Mouse (Mus musculus): ENCODE data around the gene Rps16. TPM values are rescaled to one million over a fixed set of nuclear protein-coding genes. Genes with fewer than 3 reads are reported as not detected.
"Not testable (repeated sequence)": the region's sequence is repeated elsewhere in the genome, so short reads cannot be mapped to it uniquely, and the experiment has no call there.

Gene Rps16
- polyA plus RNA-seq, 1 experiment from 2014 or later = 464 TPM

DNA sequence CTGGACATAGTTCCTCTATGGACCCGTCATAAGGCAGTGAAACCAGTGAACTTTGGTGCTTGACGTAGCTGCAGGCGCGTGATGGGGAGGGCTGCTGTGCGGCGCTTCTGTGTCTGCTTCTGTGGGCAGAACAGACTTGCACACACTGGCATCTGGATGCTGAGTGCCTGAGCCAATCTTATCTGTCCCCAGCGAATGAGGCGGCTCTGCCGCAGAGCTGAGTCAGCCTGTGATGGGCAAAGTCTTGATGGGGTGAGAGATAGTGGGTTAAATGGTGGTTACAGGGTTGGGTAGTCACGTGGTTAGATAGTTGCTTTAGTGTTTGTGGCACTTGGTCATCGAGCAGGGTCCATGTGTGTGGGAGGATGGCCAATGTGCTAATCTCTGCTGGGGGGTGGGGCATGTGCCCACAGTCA, 32.5 kb downstream of the Rps16 start:
- Histone ChIP-seq H3K36me3 (ENCODE audit: control insufficient read depth, insufficient read depth) (peaks cover 8% of the 10 kb centered on the region), H3K27me3 (replicated peaks; ENCODE audit: control insufficient read depth, insufficient read depth, low read length) (no peaks in the 10 kb centered on the region), H3K4me2 (ENCODE audit: low read length) (no peak overlapping the region), H3K4me1 (replicated peaks; ENCODE audit: control insufficient read depth, insufficient read depth, low read length) (peaks cover 34% of the 10 kb centered on the region), H3K9ac (replicated peaks; ENCODE audit: low read depth, low read length) (no peak overlapping the region), H3K27ac (ENCODE audit: low read length) (no peak overlapping the region), H3K4me3 (replicated peaks; ENCODE audit: low read length) (no peak overlapping the region), H3K9me3 (ENCODE audit: control insufficient read depth, low read length) (no peaks in the 10 kb centered on the region)
- ATAC-seq = no peak
- 71% methylated on average over 11 of the region's 11 CpGs for WGBS

DNA sequence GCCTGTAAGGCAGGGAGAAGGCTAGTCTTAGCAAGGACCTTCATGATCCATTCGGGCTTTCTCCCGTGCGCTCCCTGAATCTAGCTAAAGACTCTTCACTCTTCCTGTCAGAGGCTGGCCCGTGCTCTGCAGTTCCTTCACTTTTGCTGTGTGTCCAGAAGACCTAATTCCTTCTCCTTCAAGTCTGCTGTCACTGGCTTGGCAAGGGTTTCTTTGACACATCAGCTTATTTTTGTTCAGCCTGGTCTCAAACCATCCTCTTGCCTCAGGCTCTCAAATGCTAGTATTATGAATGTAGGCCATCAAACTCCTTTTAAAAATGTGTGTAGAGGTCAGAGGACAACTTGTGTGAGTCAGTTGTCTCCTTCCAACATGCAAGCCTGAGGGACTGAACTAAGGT, 33.2 kb downstream of the Rps16 start:
- no peaks in the 10 kb centered on the region for H3K27me3 ChIP-seq (replicated peaks; ENCODE audit: control insufficient read depth, insufficient read depth, low read length)
- H3K4me3 ChIP-seq (replicated peaks; ENCODE audit: low read length) = no peak overlapping the region
- no peak for ATAC-seq
- H3K4me1 ChIP-seq (replicated peaks; ENCODE audit: control insufficient read depth, insufficient read depth, low read length) = peaks cover 28% of the 10 kb centered on the region
- peaks cover 13% of the 10 kb centered on the region for H3K36me3 ChIP-seq (ENCODE audit: control insufficient read depth, insufficient read depth)
- H3K9me3 ChIP-seq (ENCODE audit: control insufficient read depth, low read length) = no peaks in the 10 kb centered on the region
- no peak overlapping the region for H3K27ac ChIP-seq (ENCODE audit: low read length)
- 85% methylated on average over 4 of the region's 4 CpGs for WGBS
- H3K9ac ChIP-seq (replicated peaks; ENCODE audit: low read depth, low read length) = no peak overlapping the region
- H3K4me2 ChIP-seq (ENCODE audit: low read length) = no peak overlapping the region

DNA sequence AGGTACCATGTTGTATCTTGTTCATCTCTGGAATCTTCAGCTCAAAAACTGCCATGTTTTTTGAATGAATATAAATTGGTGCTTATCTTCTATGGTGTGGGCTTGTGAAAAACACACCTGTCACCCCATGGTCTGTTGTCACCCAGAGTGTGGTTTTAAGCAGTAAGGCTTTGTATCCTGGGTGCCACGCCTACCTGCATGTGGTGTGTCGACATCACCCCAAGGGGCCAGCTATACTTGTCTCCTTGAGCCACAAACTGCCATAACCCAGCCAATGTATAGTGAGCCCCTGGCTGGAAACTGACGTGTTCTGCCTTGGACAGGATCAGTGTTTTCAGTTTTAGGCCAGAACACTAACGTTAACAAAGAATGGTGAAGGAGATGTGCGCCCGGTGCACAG, 33.7 kb downstream of the Rps16 start:
- WGBS = 83% methylated on average over 6 of the region's 6 CpGs
- H3K27me3 ChIP-seq (replicated peaks; ENCODE audit: control insufficient read depth, insufficient read depth, low read length) = no peaks in the 10 kb centered on the region
- no peaks in the 10 kb centered on the region for H3K9me3 ChIP-seq (ENCODE audit: control insufficient read depth, low read length)
- H3K9ac ChIP-seq (replicated peaks; ENCODE audit: low read depth, low read length) = no peak overlapping the region
- H3K4me2 ChIP-seq (ENCODE audit: low read length) = no peak overlapping the region
- ATAC-seq = no peak
- H3K27ac ChIP-seq (ENCODE audit: low read length) = no peak overlapping the region
- H3K4me1 ChIP-seq (replicated peaks; ENCODE audit: control insufficient read depth, insufficient read depth, low read length) = peaks cover 24% of the 10 kb centered on the region
- peaks cover 13% of the 10 kb centered on the region for H3K36me3 ChIP-seq (ENCODE audit: control insufficient read depth, insufficient read depth)
- no peak overlapping the region for H3K4me3 ChIP-seq (replicated peaks; ENCODE audit: low read length)

- Histone ChIP-seq H3K27me3 (replicated peaks; ENCODE audit: control insufficient read depth, insufficient read depth, low read length) (no peaks in the 10 kb centered on the region), H3K4me3 (replicated peaks; ENCODE audit: low read length) (no peak overlapping the region), H3K36me3 (ENCODE audit: control insufficient read depth, insufficient read depth) (peaks cover 14% of the 10 kb centered on the region), H3K27ac (ENCODE audit: low read length) (no peak overlapping the region), H3K9me3 (ENCODE audit: control insufficient read depth, low read length) (no peaks in the 10 kb centered on the region), H3K9ac (replicated peaks; ENCODE audit: low read depth, low read length) (no peak overlapping the region), H3K4me1 (replicated peaks; ENCODE audit: control insufficient read depth, insufficient read depth, low read length) (peaks cover 19% of the 10 kb centered on the region), H3K4me2 (ENCODE audit: low read length) (no peak overlapping the region)
- WGBS = 91% methylated on average over 9 of the region's 9 CpGs
- no peak for ATAC-seq
These were observed 34.7 kb downstream of the Rps16 start for GRCm38 (mm10) chr7:28385196-28385595.

DNA sequence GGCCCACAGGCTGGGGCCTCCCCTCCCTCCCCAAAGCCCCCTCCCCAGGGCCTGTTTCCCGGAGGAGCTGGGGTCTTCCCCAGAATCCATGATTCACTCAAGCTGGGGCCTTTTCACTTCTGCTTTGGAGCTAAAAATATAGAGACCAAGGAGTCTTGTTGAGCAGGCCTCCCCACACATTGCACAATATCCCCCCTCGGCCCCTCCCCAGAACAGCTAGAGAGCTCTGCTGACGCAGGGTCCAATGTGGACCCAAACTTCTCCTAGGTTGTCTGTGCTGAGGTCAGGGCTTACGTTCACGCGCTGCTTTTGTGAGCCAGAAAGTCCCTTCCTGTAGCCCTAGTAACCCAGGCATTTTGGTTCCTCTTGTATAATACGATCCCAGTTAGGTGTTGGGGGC, 35.6 kb downstream of the Rps16 start:
- no peak overlapping the region for H3K4me3 ChIP-seq (replicated peaks; ENCODE audit: low read length)
- 89% methylated on average over 7 of the region's 7 CpGs for WGBS
- H3K9me3 ChIP-seq (ENCODE audit: control insufficient read depth, low read length) = no peaks in the 10 kb centered on the region
- H3K9ac ChIP-seq (replicated peaks; ENCODE audit: low read depth, low read length) = no peak overlapping the region
- peaks cover 17% of the 10 kb centered on the region for H3K4me1 ChIP-seq (replicated peaks; ENCODE audit: control insufficient read depth, insufficient read depth, low read length)
- no peak overlapping the region for H3K4me2 ChIP-seq (ENCODE audit: low read length)
- 0 out of 2 replicates have a peak, but pooled peaks have one; percentile 19 for ATAC-seq
- H3K27ac ChIP-seq (ENCODE audit: low read length) = no peak overlapping the region
- H3K36me3 ChIP-seq (ENCODE audit: control insufficient read depth, insufficient read depth) = peaks cover 18% of the 10 kb centered on the region
- H3K27me3 ChIP-seq (replicated peaks; ENCODE audit: control insufficient read depth, insufficient read depth, low read length) = no peaks in the 10 kb centered on the region

DNA sequence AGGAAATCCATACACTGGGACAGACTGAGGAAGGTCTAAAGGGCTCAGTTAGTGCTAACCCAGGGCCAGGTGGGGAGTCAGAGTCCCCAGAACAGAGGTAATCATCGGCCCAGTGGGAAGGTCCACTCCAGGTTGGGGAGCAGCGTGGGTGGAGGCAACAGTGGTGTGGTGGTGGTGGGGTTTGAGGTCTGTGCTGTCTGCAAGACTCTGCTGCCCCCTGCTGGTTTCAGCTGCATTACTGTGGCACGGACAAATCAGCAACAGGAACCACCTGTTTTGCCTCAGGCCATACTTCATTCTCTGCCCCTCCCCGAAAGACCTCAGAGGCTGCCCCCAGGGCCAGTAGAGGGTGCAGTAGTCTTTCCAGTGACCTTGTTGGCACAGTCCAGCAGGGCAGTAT, 36.0 kb downstream of the Rps16 start:
- peaks cover 18% of the 10 kb centered on the region for H3K36me3 ChIP-seq (ENCODE audit: control insufficient read depth, insufficient read depth)

GRCm38 (mm10) chr7:28386877-28387276, 36.4 kb downstream of the Rps16 start:
- not testable (repeated sequence) for H3K4me3 ChIP-seq (replicated peaks; ENCODE audit: low read length); H3K4me2 ChIP-seq (ENCODE audit: low read length); H3K9me3 ChIP-seq (ENCODE audit: control insufficient read depth, low read length); H3K27ac ChIP-seq (ENCODE audit: low read length); H3K9ac ChIP-seq (replicated peaks; ENCODE audit: low read depth, low read length); ATAC-seq; H3K27me3 ChIP-seq (replicated peaks; ENCODE audit: control insufficient read depth, insufficient read depth, low read length)
- 81% methylated on average over 6 of the region's 6 CpGs for WGBS
- peaks cover 18% of the 10 kb centered on the region for H3K36me3 ChIP-seq (ENCODE audit: control insufficient read depth, insufficient read depth)
- peaks cover 16% of the 10 kb centered on the region for H3K4me1 ChIP-seq (replicated peaks; ENCODE audit: control insufficient read depth, insufficient read depth, low read length)

More for the DNA sequence above, 36.0 kb downstream of the Rps16 start:
- Histone ChIP-seq H3K4me1 (replicated peaks; ENCODE audit: control insufficient read depth, insufficient read depth, low read length) (peaks cover 16% of the 10 kb centered on the region), H3K27ac (ENCODE audit: low read length) (no peak overlapping the region), H3K4me2 (ENCODE audit: low read length) (no peak overlapping the region), H3K9me3 (ENCODE audit: control insufficient read depth, low read length) (no peaks in the 10 kb centered on the region), H3K27me3 (replicated peaks; ENCODE audit: control insufficient read depth, insufficient read depth, low read length) (no peaks in the 10 kb centered on the region), H3K9ac (replicated peaks; ENCODE audit: low read depth, low read length) (no peak overlapping the region), H3K4me3 (replicated peaks; ENCODE audit: low read length) (no peak overlapping the region)
- WGBS = 9% methylated on average over 4 of the region's 4 CpGs
- peak; percentile 69 for ATAC-seq

DNA sequence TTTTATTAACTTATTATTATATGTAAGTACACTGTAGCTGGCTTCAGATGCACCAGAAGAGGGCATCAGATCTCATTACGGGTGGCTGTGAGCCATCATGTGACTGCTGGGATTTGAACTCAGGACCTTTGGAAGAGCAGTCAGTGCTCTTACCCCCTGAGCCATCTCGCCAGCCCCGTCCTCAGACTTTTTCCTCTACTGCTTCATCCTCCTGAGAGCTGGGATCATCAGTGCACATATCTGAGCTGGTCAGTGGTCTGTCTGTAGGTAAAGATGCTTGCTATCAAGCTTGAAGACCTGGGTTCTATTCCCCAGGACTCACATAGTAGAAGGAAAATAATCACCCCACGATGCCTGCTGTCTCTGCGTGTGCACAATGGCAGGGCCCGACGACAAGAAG, 36.9 kb downstream of the Rps16 start:
- H3K4me3 ChIP-seq (replicated peaks; ENCODE audit: low read length); H3K4me2 ChIP-seq (ENCODE audit: low read length); H3K9me3 ChIP-seq (ENCODE audit: control insufficient read depth, low read length); ATAC-seq; H3K27me3 ChIP-seq (replicated peaks; ENCODE audit: control insufficient read depth, insufficient read depth, low read length); H3K9ac ChIP-seq (replicated peaks; ENCODE audit: low read depth, low read length); H3K27ac ChIP-seq (ENCODE audit: low read length): not testable (repeated sequence)
- WGBS = 85% methylated on average over 7 of the region's 7 CpGs
- H3K4me1 ChIP-seq (replicated peaks; ENCODE audit: control insufficient read depth, insufficient read depth, low read length) = peaks cover 12% of the 10 kb centered on the region
- H3K36me3 ChIP-seq (ENCODE audit: control insufficient read depth, insufficient read depth) = peaks cover 18% of the 10 kb centered on the region

DNA sequence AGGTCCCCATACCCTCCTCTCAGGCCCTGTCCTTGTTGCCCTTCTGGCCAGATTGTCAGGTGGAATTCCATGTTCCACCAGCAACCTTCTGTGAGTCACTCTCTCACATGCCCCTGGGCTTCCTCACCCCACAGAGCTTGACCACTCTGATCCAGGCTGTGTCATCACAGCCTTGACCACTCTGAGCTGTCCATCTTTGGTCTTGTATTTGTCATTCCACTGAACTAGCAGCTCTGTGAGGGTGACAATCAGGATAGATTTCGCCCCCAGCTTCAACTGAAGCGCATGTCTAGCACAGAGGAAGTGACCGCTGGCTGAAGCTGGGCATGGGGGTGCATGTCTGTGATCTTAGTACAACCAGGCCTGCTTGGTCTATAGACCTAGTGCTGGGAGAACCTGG, 39.9 kb downstream of the Rps16 start:
- no peak for ATAC-seq
- H3K4me1 ChIP-seq (replicated peaks; ENCODE audit: control insufficient read depth, insufficient read depth, low read length) = peaks cover 17% of the 10 kb centered on the region
- peaks cover 18% of the 10 kb centered on the region for H3K36me3 ChIP-seq (ENCODE audit: control insufficient read depth, insufficient read depth)
- H3K27me3 ChIP-seq (replicated peaks; ENCODE audit: control insufficient read depth, insufficient read depth, low read length) = no peaks in the 10 kb centered on the region
- no peak overlapping the region for H3K9ac ChIP-seq (replicated peaks; ENCODE audit: low read depth, low read length)
- no peak overlapping the region for H3K4me2 ChIP-seq (ENCODE audit: low read length)
- H3K4me3 ChIP-seq (replicated peaks; ENCODE audit: low read length) = no peak overlapping the region
- H3K9me3 ChIP-seq (ENCODE audit: control insufficient read depth, low read length) = no peaks in the 10 kb centered on the region
- no peak overlapping the region for H3K27ac ChIP-seq (ENCODE audit: low read length)
- WGBS = 94% methylated on average over 3 of the region's 3 CpGs
